Mouse (Mus musculus): ENCODE measurements at regions not wholly inside any gene's neighbourhood (a gene's known extent, or its start where the extent isn't known, plus 50 kb on each side); places are given as distances from the start of the nearest gene placed in this dataset.
A peak's percentile ranks its signal among the peaks of the same experiment; 100 is the strongest.

DNA sequence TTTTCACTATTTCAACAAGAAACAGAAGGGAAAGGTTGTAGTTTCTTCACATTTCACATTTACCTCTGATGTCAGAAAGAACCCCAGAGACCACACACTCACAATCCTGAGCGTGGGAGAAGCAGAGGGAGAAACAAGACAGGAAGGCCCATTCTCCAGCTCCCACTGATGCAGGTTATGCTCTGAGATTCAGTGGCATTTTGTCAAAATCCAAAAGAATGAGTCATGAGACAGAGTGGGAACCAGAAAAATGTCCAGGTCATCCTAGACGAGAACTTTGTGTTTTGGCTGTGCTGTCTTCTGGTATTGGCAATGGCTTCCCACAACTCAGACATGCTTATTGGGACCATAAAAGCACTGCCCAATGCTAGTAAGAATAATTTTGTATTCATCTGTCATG, 285.9 kb downstream of the Ostf1 start:
- Histone ChIP-seq H3K27ac (ENCODE audit: insufficient read depth, low read depth, low read length) (no peak overlapping the region), H3K27me3 (replicated peaks; ENCODE audit: control insufficient read depth, insufficient read depth, low read length) (no peaks in the 10 kb centered on the region), H3K36me3 (ENCODE audit: control insufficient read depth, insufficient read depth, low read length) (no peaks in the 10 kb centered on the region), H3K4me1 (ENCODE audit: control insufficient read depth, insufficient read depth, low read length) (no peaks in the 10 kb centered on the region), H3K4me3 (ENCODE audit: insufficient read depth, low read depth, low read length) (no peak overlapping the region)
- DNase-seq = no peak
- TF ChIP-seq POLR2A (IDR thresholded peaks at IDR 0.05; ENCODE audit: low read depth, low read length) = no peak
- TF ChIP-seq CTCF (conservative IDR thresholded peaks at IDR 0.05; ENCODE audit: insufficient read depth, insufficient read length, low read depth, low read length) = no peak
- WGBS = 84% methylated on average over 2 of the region's 2 CpGs

DNA sequence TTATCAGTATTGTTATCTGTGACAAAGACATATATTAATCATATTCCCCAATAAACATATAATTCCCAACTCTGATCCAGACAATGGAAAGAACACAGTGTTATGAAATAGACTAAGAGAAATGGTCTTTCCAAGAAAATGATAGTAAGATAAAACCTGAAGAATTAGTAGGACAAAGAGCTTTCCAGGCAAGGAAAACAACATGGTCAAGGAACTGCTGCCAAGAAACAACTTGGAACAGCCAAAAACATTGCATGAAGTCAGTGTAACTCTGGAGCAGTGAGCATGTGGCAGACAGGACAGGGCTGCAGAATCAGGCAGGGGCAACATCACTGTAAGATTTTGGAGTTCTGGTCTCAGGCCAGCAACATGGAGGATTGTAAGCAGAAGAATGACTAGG, 288.0 kb downstream of the Ostf1 start:
- Histone ChIP-seq H3K36me3 (ENCODE audit: control insufficient read depth, insufficient read depth, low read length) (no peaks in the 10 kb centered on the region), H3K4me1 (ENCODE audit: control insufficient read depth, insufficient read depth, low read length) (no peaks in the 10 kb centered on the region), H3K27me3 (replicated peaks; ENCODE audit: control insufficient read depth, insufficient read depth, low read length) (no peaks in the 10 kb centered on the region), H3K27ac (ENCODE audit: insufficient read depth, low read depth, low read length) (no peak overlapping the region), H3K4me3 (ENCODE audit: insufficient read depth, low read depth, low read length) (no peak overlapping the region)
- TF ChIP-seq POLR2A (IDR thresholded peaks at IDR 0.05; ENCODE audit: low read depth, low read length) = no peak
- no peak for TF ChIP-seq CTCF (conservative IDR thresholded peaks at IDR 0.05; ENCODE audit: insufficient read depth, insufficient read length, low read depth, low read length)
- peak; percentile 2 for DNase-seq

DNA sequence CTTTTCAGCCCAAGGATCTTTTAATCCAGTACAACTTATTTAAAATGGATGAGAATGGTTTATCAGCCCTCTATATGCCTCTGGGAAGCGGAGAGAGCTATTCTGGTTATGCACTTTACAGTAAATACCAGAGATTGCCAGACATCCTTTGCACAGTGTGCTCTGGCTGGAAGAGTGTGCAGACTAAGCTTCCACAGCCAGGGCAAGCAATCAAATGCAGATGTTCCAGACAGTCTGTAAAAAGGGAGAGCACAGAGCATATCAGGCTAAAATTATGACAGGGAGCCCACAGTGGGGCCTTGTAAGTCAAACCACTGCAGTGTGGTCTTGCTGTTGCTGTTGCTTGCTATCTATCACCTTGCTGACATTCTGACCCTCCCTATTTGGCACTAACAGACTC, 288.6 kb downstream of the Ostf1 start:
- no peaks in the 10 kb centered on the region for H3K36me3 ChIP-seq (ENCODE audit: control insufficient read depth, insufficient read depth, low read length)
- TF ChIP-seq CTCF (conservative IDR thresholded peaks at IDR 0.05; ENCODE audit: insufficient read depth, insufficient read length, low read depth, low read length) = no peak
- no peak for TF ChIP-seq POLR2A (IDR thresholded peaks at IDR 0.05; ENCODE audit: low read depth, low read length)
- H3K27ac ChIP-seq (ENCODE audit: insufficient read depth, low read depth, low read length) = no peak overlapping the region
- H3K27me3 ChIP-seq (replicated peaks; ENCODE audit: control insufficient read depth, insufficient read depth, low read length) = no peaks in the 10 kb centered on the region
- no peak overlapping the region for H3K4me3 ChIP-seq (ENCODE audit: insufficient read depth, low read depth, low read length)
- no peaks in the 10 kb centered on the region for H3K4me1 ChIP-seq (ENCODE audit: control insufficient read depth, insufficient read depth, low read length)
- no peak for DNase-seq
- WGBS = 90% methylated on average over 1 of the region's 1 CpGs

DNA sequence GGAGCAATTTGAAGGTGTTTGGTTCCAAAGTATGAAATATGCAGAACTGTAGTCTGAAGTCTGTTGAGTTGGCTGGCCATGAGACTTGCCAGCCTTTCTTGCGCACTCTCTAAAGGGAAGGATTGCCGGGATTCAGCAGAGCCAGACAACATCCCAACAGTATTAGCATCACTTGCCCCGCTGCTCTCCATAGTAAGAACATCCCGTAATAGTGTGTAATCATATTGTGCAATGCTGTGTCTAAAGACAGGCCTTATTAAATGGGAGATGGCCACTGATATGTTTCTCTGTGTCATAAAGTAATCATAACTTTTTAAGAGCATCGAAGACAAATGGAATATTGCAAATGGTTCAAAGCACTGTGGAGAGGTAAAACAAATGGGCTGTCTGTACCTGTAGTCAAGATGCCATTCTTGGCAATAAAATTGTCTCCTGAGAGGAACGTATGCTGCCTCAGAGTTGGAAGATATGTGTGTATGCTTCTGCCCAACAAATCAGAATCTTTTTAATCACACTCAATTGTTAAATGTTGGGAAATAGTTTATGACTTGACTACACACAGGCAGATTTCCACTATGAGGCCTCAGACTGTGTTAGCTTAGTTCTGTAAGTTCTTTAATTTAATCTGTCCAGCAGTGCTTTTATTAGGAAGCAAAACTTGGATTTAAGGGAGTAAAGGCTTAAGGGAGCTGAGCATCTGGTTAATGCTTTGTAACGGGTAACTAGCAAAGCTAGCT, 293.6 kb downstream of the Ostf1 start:
- H3K36me3 ChIP-seq (ENCODE audit: control insufficient read depth, insufficient read depth, low read length) = no peaks in the 10 kb centered on the region
- H3K27me3 ChIP-seq (replicated peaks; ENCODE audit: control insufficient read depth, insufficient read depth, low read length) = no peaks in the 10 kb centered on the region
- no peak for DNase-seq
- 93% methylated on average over 7 of the region's 7 CpGs for WGBS
- H3K4me1 ChIP-seq (ENCODE audit: control insufficient read depth, insufficient read depth, low read length) = no peaks in the 10 kb centered on the region
- no peak overlapping the region for H3K27ac ChIP-seq (ENCODE audit: insufficient read depth, low read depth, low read length)
- TF ChIP-seq CTCF (conservative IDR thresholded peaks at IDR 0.05; ENCODE audit: insufficient read depth, insufficient read length, low read depth, low read length) = no peak
- TF ChIP-seq POLR2A (IDR thresholded peaks at IDR 0.05; ENCODE audit: low read depth, low read length) = no peak
- H3K4me3 ChIP-seq (ENCODE audit: insufficient read depth, low read depth, low read length) = no peak overlapping the region

DNA sequence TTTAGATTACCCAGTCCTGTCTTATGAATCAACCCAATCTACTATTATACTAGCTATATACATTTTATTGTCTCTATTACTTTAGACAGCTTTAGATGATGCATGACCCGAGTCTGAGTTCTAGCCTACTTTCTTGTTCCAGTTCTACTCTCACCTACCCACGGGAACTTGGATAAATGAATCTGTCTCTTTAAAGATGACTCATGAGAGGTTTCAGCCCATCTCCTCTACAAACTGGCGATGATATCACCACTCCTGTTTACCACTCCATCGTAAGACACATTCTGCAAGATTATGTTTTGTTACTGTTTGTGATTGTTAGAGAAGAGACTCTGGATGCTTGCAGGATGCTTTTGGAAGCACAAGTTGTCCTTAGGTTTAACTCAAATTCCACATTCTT, 295.0 kb downstream of the Ostf1 start:
- 85% methylated on average over 4 of the region's 4 CpGs for WGBS
- Histone ChIP-seq H3K27me3 (replicated peaks; ENCODE audit: control insufficient read depth, insufficient read depth, low read length) (no peaks in the 10 kb centered on the region), H3K36me3 (ENCODE audit: control insufficient read depth, insufficient read depth, low read length) (no peaks in the 10 kb centered on the region), H3K4me1 (ENCODE audit: control insufficient read depth, insufficient read depth, low read length) (no peaks in the 10 kb centered on the region), H3K4me3 (ENCODE audit: insufficient read depth, low read depth, low read length) (no peak overlapping the region), H3K27ac (ENCODE audit: insufficient read depth, low read depth, low read length) (no peak overlapping the region)
- DNase-seq = no peak
- TF ChIP-seq POLR2A (IDR thresholded peaks at IDR 0.05; ENCODE audit: low read depth, low read length) (no peak), CTCF (conservative IDR thresholded peaks at IDR 0.05; ENCODE audit: insufficient read depth, insufficient read length, low read depth, low read length) (no peak)

DNA sequence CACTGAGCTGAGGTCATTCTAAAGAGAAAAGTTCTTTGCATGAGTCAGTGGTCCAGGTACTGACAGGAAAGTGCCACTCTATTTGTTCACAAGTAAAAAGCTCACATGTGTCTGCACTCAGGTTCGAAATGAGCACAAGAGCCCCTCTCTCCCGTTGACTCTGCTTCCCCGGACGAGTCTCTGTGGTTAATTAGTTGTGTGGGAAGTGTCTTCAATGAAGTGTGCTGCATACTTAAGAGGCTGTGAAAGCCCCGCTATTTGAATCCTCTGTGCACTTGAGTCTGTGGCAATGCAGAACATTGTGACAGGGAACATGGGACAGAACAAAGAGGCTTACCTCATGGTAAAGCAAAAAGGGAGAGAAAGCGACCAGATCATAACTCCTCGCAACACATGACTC, 297.0 kb downstream of the Ostf1 start:
- H3K27me3 ChIP-seq (replicated peaks; ENCODE audit: control insufficient read depth, insufficient read depth, low read length) = no peaks in the 10 kb centered on the region
- WGBS = 57% methylated on average over 7 of the region's 7 CpGs
- H3K27ac ChIP-seq (ENCODE audit: insufficient read depth, low read depth, low read length) = no peak overlapping the region
- no peak overlapping the region for H3K4me3 ChIP-seq (ENCODE audit: insufficient read depth, low read depth, low read length)
- DNase-seq = no peak
- H3K36me3 ChIP-seq (ENCODE audit: control insufficient read depth, insufficient read depth, low read length) = no peaks in the 10 kb centered on the region
- H3K4me1 ChIP-seq (ENCODE audit: control insufficient read depth, insufficient read depth, low read length) = no peaks in the 10 kb centered on the region
- TF ChIP-seq POLR2A (IDR thresholded peaks at IDR 0.05; ENCODE audit: low read depth, low read length) (no peak), CTCF (conservative IDR thresholded peaks at IDR 0.05; ENCODE audit: insufficient read depth, insufficient read length, low read depth, low read length) (no peak)

DNA sequence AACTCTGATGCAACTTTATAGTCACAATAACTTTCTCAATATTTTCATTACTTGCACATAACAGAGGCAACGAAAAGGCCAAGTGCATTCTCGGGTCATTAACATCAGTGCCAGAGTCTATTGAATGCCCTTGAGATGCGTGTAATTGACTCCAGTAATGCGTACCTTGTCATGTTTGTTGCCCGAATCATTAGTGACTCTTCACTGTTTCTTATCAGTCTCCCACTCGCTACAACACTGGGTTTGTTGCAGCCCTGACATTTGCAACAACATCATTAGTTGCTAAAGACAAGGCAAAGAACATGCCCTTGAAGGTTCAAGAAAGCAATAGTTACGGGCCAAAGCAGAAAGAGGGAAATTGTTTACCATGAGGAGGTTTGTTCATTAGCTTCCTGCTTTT, 299.8 kb downstream of the Ostf1 start:
- Histone ChIP-seq H3K4me1 (ENCODE audit: control insufficient read depth, insufficient read depth, low read length) (no peaks in the 10 kb centered on the region), H3K4me3 (ENCODE audit: insufficient read depth, low read depth, low read length) (no peak overlapping the region), H3K27me3 (replicated peaks; ENCODE audit: control insufficient read depth, insufficient read depth, low read length) (no peaks in the 10 kb centered on the region), H3K36me3 (ENCODE audit: control insufficient read depth, insufficient read depth, low read length) (no peaks in the 10 kb centered on the region), H3K27ac (ENCODE audit: insufficient read depth, low read depth, low read length) (no peak overlapping the region)
- DNase-seq = no peak
- WGBS = 50% methylated on average over 7 of the region's 7 CpGs
- TF ChIP-seq POLR2A (IDR thresholded peaks at IDR 0.05; ENCODE audit: low read depth, low read length) (no peak), CTCF (conservative IDR thresholded peaks at IDR 0.05; ENCODE audit: insufficient read depth, insufficient read length, low read depth, low read length) (no peak)
